Mouse (Mus musculus): Measurements from ENCODE around the gene Hoxb5. TPM values are rescaled to one million over a fixed set of nuclear protein-coding genes. Genes with fewer than 3 reads are reported as not detected.

The Hoxb5 gene
- polyA plus RNA-seq, 1 experiment from 2014 or later, result 4.5 TPM

- WGBS, result under 1% methylated on average over 36 of the region's 45 CpGs
- Histone ChIP-seq H3K27me3 (replicated peaks; ENCODE audit: control insufficient read depth, insufficient read depth, low read length) (peaks cover 98% of the 10 kb centered on the region), H3K36me3 (ENCODE audit: control insufficient read depth, insufficient read depth, low read length) (no peaks in the 10 kb centered on the region), H3K4me2 (peak overlapping the region; percentile 69), H3K9me3 (ENCODE audit: control insufficient read depth, low read length) (no peaks in the 10 kb centered on the region), H3K27ac (ENCODE audit: low read depth, low read length) (peak overlapping the region; percentile 83), H3K9ac (ENCODE audit: low read depth, low read length) (peak overlapping the region; percentile 67), H3K4me3 (ENCODE audit: low read depth, low read length) (peak overlapping the region; percentile 51), H3K4me1 (replicated peaks; ENCODE audit: control insufficient read depth, insufficient read depth, low read length) (peaks cover 8% of the 10 kb centered on the region; the same call in 1 of the 2 replicates)
- ATAC-seq (replicated peaks; ENCODE audit: low FRiP score) (peak; percentile 31; the same call in 1 of the 2 replicates), DNase-seq (ENCODE audit: low spot score) (no peak)
Observed at GRCm38 (mm10) chr11:96318368-96319070, 15.4 kb downstream of the Hoxb5 start.

GRCm38 (mm10) chr11:96319071-96319902 lies 16.2 kb downstream of the Hoxb5 start:
- Histone ChIP-seq H3K4me3 (ENCODE audit: low read depth, low read length) (peak overlapping the region; percentile 51), H3K27me3 (replicated peaks; ENCODE audit: control insufficient read depth, insufficient read depth, low read length) (peaks cover 96% of the 10 kb centered on the region), H3K4me2 (peak overlapping the region; percentile 69), H3K4me1 (replicated peaks; ENCODE audit: control insufficient read depth, insufficient read depth, low read length) (0 out of 2 replicates have a peak, but pooled peaks cover under 1% of the 10 kb centered on the region), H3K9me3 (ENCODE audit: control insufficient read depth, low read length) (no peaks in the 10 kb centered on the region), H3K36me3 (ENCODE audit: control insufficient read depth, insufficient read depth, low read length) (no peaks in the 10 kb centered on the region), H3K27ac (ENCODE audit: low read depth, low read length) (peak overlapping the region; percentile 83), H3K9ac (ENCODE audit: low read depth, low read length) (peak overlapping the region; percentile 67)
- WGBS, result under 1% methylated on average over 28 of the region's 34 CpGs
- DNase-seq (ENCODE audit: low spot score), result no peak
- no peak for ATAC-seq (replicated peaks; ENCODE audit: low FRiP score)

- WGBS, result under 1% methylated on average over 29 of the region's 29 CpGs
- H3K9me3 ChIP-seq (ENCODE audit: control insufficient read depth, low read length), result no peaks in the 10 kb centered on the region
- H3K27me3 ChIP-seq (replicated peaks; ENCODE audit: control insufficient read depth, insufficient read depth, low read length), result peaks cover 96% of the 10 kb centered on the region
- H3K4me1 ChIP-seq (replicated peaks; ENCODE audit: control insufficient read depth, insufficient read depth, low read length), result no peaks in the 10 kb centered on the region; the same call in 1 of the 2 replicates
- no peaks in the 10 kb centered on the region for H3K36me3 ChIP-seq (ENCODE audit: control insufficient read depth, insufficient read depth, low read length)
- H3K4me3 ChIP-seq (ENCODE audit: low read depth, low read length), result peak overlapping the region; percentile 51
- peak overlapping the region; percentile 64 for H3K9ac ChIP-seq (ENCODE audit: low read depth, low read length)
- DNase-seq (ENCODE audit: low spot score) (no peak), ATAC-seq (replicated peaks; ENCODE audit: low FRiP score) (no peak)
- H3K27ac ChIP-seq (ENCODE audit: low read depth, low read length), result peak overlapping the region; percentile 83
- peak overlapping the region; percentile 69 for H3K4me2 ChIP-seq
Observed at GRCm38 (mm10) chr11:96319910-96320309, 16.8 kb downstream of the Hoxb5 start.

- DNase-seq (ENCODE audit: low spot score) (no peak), ATAC-seq (replicated peaks; ENCODE audit: low FRiP score) (no peak)
- Histone ChIP-seq H3K4me1 (replicated peaks; ENCODE audit: control insufficient read depth, insufficient read depth, low read length) (no peaks in the 10 kb centered on the region; the same call in 1 of the 2 replicates), H3K4me2 (peak overlapping the region; percentile 69), H3K9me3 (ENCODE audit: control insufficient read depth, low read length) (no peaks in the 10 kb centered on the region), H3K36me3 (ENCODE audit: control insufficient read depth, insufficient read depth, low read length) (no peaks in the 10 kb centered on the region), H3K4me3 (ENCODE audit: low read depth, low read length) (peak overlapping the region; percentile 51), H3K27ac (ENCODE audit: low read depth, low read length) (peak overlapping the region; percentile 83), H3K27me3 (replicated peaks; ENCODE audit: control insufficient read depth, insufficient read depth, low read length) (peaks cover 96% of the 10 kb centered on the region), H3K9ac (ENCODE audit: low read depth, low read length) (peak overlapping the region; percentile 62)
- WGBS, result 15% methylated on average over 17 of the region's 17 CpGs
Observed at GRCm38 (mm10) chr11:96320688-96321087, 17.6 kb downstream of the Hoxb5 start.

GRCm38 (mm10) chr11:96321846-96322245 lies 18.7 kb downstream of the Hoxb5 start:
- Histone ChIP-seq H3K36me3 (ENCODE audit: control insufficient read depth, insufficient read depth, low read length) (no peaks in the 10 kb centered on the region), H3K27me3 (replicated peaks; ENCODE audit: control insufficient read depth, insufficient read depth, low read length) (peaks cover 96% of the 10 kb centered on the region), H3K9me3 (ENCODE audit: control insufficient read depth, low read length) (no peaks in the 10 kb centered on the region), H3K27ac (ENCODE audit: low read depth, low read length) (peak overlapping the region; percentile 24; the same call in 1 of the 2 replicates), H3K4me3 (ENCODE audit: low read depth, low read length) (0 out of 2 replicates have a peak overlapping the region, but pooled peaks have one; percentile 5), H3K9ac (ENCODE audit: low read depth, low read length) (peak overlapping the region; percentile 37; the same call in 1 of the 2 replicates), H3K4me2 (peak overlapping the region; percentile 52), H3K4me1 (replicated peaks; ENCODE audit: control insufficient read depth, insufficient read depth, low read length) (peaks cover 4% of the 10 kb centered on the region; the same call in 1 of the 2 replicates)
- 45% methylated on average over 5 of the region's 5 CpGs for WGBS
- DNase-seq (ENCODE audit: low spot score) (no peak), ATAC-seq (replicated peaks; ENCODE audit: low FRiP score) (no peak)

GRCm38 (mm10) chr11:96322738-96323137 lies 19.6 kb downstream of the Hoxb5 start:
- ATAC-seq (replicated peaks; ENCODE audit: low FRiP score) (no peak), DNase-seq (ENCODE audit: low spot score) (no peak)
- H3K27me3 ChIP-seq (replicated peaks; ENCODE audit: control insufficient read depth, insufficient read depth, low read length), result peaks cover 96% of the 10 kb centered on the region
- H3K4me1 ChIP-seq (replicated peaks; ENCODE audit: control insufficient read depth, insufficient read depth, low read length), result peaks cover 4% of the 10 kb centered on the region; the same call in 1 of the 2 replicates
- 0 out of 2 replicates have a peak overlapping the region, but pooled peaks have one; percentile 11 for H3K4me3 ChIP-seq (ENCODE audit: low read depth, low read length)
- 0 out of 2 replicates have a peak overlapping the region, but pooled peaks have one; percentile 41 for H3K9ac ChIP-seq (ENCODE audit: low read depth, low read length)
- H3K36me3 ChIP-seq (ENCODE audit: control insufficient read depth, insufficient read depth, low read length), result no peaks in the 10 kb centered on the region
- H3K4me2 ChIP-seq, result peak overlapping the region; percentile 52
- H3K9me3 ChIP-seq (ENCODE audit: control insufficient read depth, low read length), result no peaks in the 10 kb centered on the region
- WGBS, result 30% methylated on average over 6 of the region's 6 CpGs
- peak overlapping the region; percentile 36; the same call in 1 of the 2 replicates for H3K27ac ChIP-seq (ENCODE audit: low read depth, low read length)

- H3K4me1 ChIP-seq (replicated peaks; ENCODE audit: control insufficient read depth, insufficient read depth, low read length), result peaks cover 4% of the 10 kb centered on the region; the same call in 1 of the 2 replicates
- H3K9me3 ChIP-seq (ENCODE audit: control insufficient read depth, low read length), result no peaks in the 10 kb centered on the region
- H3K4me2 ChIP-seq, result peak within 1 kb of the TSS; percentile 52
- no peaks in the 10 kb centered on the region for H3K36me3 ChIP-seq (ENCODE audit: control insufficient read depth, insufficient read depth, low read length)
- H3K4me3 ChIP-seq (ENCODE audit: low read depth, low read length), result peak within 1 kb of the TSS; percentile 27
- no peak for ATAC-seq (replicated peaks; ENCODE audit: low FRiP score)
- peak within 1 kb of the TSS; percentile 52; the same call in 1 of the 2 replicates for H3K9ac ChIP-seq (ENCODE audit: low read depth, low read length)
- 39% methylated on average over 10 of the region's 10 CpGs for WGBS
- H3K27me3 ChIP-seq (replicated peaks; ENCODE audit: control insufficient read depth, insufficient read depth, low read length), result peaks cover 96% of the 10 kb centered on the region
- H3K27ac ChIP-seq (ENCODE audit: low read depth, low read length), result peak within 1 kb of the TSS; percentile 36
- DNase-seq (ENCODE audit: low spot score), result no peak
Observed at GRCm38 (mm10) chr11:96323154-96323553, 20.0 kb downstream of the Hoxb5 start, which contains the start of gene Hoxb3. Gene Hoxb3 (plus strand): TSS chr11:96323326.

- Histone ChIP-seq H3K36me3 (ENCODE audit: control insufficient read depth, insufficient read depth, low read length) (no peaks in the 10 kb centered on the region), H3K4me1 (replicated peaks; ENCODE audit: control insufficient read depth, insufficient read depth, low read length) (peaks cover 4% of the 10 kb centered on the region; the same call in 1 of the 2 replicates), H3K4me3 (ENCODE audit: low read depth, low read length) (peak overlapping the region; percentile 27), H3K27ac (ENCODE audit: low read depth, low read length) (peak overlapping the region; percentile 55; the same call in 1 of the 2 replicates), H3K27me3 (replicated peaks; ENCODE audit: control insufficient read depth, insufficient read depth, low read length) (peaks cover 96% of the 10 kb centered on the region), H3K4me2 (peak overlapping the region; percentile 52), H3K9me3 (ENCODE audit: control insufficient read depth, low read length) (no peaks in the 10 kb centered on the region), H3K9ac (ENCODE audit: low read depth, low read length) (peak overlapping the region; percentile 52; the same call in 1 of the 2 replicates)
- 10% methylated on average over 5 of the region's 5 CpGs for WGBS
- DNase-seq (ENCODE audit: low spot score), result no peak
- ATAC-seq (replicated peaks; ENCODE audit: low FRiP score), result no peak
Observed at GRCm38 (mm10) chr11:96324125-96324524, 21.0 kb downstream of the Hoxb5 start.
